Mouse (Mus musculus): ENCODE measurements around the gene Yeats2.
A peak's percentile ranks its signal among the peaks of the same experiment; 100 is the strongest.

The Yeats2 gene

DNA sequence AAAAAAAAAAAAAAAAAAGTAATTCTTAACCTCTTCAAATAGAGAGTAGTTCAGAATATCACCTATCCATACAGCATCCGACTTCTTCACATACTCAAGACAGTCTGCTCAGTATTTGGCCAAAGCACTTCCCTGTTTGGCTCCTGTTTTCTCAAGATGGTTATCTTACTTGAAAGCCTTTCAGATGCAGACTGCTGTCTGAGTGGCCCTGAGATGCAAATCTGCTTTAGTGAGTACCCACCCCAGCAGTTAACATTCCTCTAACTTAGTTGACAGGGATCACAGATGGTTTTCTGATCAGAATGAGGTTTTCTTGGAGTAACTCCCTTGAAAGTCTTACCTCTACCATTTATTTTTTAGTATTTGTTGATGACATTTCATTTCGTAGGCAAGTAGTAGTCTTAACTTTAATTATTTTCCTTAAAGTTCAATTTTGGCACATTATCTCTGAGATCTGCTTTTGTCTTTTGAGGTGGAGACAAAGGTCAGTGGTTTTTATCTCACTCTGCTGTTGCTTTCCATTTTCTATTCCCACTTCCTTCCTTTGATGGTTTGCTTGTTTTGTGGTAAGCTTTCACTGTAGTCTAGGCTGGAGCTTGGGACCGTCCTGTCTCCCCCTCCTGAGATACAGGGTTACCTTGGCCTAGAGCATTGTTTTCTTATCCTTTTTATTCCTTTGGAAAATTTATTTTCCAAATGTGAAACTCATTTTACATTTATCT lies 50.5 kb downstream of the Yeats2 start:
- no peak for DNase-seq (ENCODE audit: low spot score)

DNA sequence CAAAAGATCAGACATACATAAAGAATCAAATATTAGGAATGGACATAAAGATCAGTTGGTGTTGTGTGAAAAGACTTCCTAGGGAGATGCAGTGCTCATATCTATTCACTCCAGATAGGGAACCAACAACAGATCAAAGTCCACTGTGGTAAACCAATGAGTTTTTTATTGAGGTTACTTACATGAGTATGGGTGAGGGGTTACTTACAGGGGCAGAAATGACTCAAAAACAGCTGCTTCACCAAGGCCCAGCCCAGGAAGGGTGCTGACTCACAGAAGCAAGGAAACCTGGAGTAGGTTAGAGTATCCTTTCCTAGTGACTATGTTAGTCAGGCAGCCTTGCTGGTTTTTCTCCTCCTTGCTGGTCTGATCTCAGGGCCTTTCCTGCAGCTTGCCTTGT lies 51.2 kb downstream of the Yeats2 start:
- DNase-seq (ENCODE audit: low spot score), result no peak

DNA sequence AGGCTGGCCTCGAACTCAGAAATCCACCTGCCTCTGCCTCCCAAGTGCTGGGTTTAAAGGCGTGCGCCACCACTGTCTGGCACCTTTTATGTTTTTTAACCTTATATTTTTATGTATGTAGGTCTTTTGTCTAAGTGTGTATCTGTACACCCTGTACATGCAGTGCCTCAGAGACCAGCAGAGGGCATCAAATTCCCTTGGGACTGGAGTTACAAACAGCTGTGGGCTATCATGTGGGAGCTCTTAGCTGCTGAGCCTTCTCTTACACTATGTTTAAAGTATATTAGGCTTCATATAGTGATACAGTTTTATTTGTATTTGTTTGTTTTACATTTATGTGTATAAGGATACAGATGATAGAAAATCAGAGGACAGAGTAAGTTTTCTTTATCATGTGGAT lies 54.7 kb downstream of the Yeats2 start:
- DNase-seq (ENCODE audit: low spot score), result no peak

DNA sequence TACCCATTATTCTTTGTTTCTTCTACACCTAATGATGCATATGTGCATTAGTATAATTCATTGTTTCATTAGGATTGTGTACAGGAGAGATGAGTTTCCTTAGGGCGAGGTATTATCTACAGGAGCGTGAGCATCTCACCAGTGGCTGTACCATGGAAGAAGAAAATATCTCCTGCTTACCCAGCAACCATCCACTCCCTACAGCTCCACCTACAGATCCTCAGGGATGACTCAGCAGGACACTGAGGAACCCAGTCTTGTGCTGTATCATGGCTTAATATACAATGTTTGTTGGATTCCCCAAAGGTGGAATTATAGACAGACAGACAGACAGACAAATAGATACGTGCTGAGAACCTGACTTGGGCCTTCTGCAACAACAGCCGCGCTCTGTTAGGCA lies 56.1 kb downstream of the Yeats2 start:
- no peak for DNase-seq (ENCODE audit: low spot score)

DNA sequence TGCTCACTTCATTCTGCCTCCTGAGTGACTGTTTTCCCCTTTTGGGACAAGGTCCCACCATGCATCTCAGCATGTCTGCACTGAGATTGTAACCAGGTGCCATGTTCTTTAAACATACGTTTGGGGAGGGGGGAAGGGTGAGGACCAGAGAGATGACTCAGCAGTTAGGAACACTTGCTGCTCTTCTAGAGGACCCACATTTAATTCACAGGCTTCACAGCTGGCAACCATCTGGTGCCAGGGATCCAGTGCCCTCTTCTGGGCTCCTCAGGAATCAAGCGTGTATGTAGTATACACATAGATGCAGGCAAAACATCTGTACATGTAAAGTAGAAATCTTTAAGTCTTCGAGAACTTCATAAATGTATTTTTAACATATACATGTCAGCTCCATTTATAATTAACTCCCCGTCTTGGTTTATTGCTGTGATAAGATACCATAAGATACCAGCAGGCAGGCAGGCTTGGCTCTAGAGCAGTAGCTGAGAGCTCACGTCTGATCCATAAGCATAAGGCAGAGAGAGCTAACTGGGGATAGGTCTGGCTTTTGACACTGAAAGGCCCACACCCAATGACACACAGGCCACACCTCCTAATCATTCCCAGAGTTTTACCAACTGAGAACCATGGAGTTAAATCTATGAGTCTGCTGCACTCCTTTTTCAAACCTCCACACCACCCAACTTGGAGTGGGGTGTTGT lies 58.8 kb downstream of the Yeats2 start:
- no peak for DNase-seq (ENCODE audit: low spot score)

DNA sequence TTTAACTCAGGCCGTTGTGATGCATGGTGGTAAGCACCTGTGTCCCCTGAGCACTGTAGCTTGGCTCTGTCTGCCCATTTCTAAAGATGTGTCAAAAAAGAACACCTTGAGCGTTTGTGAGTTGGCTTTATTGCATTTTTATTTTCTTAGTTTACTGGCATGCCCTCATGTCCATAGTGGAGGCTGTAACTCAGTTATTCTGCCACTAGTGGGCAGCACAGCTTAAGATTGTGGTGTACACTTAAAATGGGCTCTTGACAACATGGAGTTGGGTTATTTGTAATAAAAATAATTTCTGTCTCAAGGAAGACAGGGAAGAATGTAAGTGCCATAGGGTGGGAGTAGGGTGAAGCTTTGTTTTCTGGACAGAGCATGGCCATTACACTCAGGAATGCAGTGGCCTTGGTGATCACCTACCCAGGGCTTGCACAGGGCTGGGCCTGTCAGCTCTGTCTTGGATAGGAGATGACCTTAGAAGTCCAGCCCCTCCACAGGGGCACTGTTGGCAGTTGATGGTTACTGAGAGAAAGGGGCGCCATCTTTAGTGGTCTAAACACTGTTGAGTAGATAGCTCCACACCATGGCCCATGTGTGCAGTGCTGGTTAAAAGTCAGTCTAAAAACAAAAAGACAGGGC lies 72.8 kb downstream of the Yeats2 start:
- peak; percentile 55 for DNase-seq (ENCODE audit: low spot score)

DNA sequence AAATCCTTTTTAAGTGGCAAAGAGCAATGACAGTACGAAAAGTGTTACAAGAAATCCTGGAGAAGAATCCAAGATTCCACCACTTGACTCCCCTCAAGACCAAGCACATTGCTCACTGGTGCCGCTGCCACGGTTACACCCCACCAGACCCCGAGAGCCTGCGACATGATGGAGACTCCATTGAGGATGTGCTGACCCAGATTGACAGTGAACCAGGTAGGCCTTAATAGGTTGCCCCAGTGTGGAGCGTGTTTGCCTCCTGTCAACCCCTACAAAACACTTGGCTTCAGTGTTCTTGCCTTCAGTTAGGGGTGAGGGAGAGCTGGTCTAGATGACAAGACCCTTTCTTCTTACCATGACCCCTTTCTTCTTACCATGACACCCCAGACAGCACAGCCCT lies 81.9 kb downstream of the Yeats2 start:
- no peak for DNase-seq (ENCODE audit: low spot score)

DNA sequence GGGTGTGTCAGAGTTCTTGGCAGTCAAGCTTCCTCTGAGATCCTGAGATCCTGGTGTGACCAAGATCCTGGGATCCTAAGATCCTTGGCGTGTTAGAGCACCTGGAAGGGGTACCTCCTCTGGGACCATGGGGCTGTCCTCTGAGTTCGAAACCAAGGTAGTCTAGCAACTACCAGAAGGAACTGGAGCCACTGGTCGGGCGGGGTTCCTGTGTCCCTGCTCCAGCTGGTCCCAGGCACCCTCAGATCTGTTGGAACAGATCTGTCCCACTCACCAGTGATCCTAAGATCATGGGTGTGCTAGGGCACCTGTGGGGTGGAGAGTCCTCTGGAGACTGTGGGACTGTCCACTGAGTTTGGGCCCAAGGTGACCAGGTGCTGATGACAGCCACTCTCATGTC lies 85.8 kb downstream of the Yeats2 start:
- no peak for DNase-seq (ENCODE audit: low spot score)

DNA sequence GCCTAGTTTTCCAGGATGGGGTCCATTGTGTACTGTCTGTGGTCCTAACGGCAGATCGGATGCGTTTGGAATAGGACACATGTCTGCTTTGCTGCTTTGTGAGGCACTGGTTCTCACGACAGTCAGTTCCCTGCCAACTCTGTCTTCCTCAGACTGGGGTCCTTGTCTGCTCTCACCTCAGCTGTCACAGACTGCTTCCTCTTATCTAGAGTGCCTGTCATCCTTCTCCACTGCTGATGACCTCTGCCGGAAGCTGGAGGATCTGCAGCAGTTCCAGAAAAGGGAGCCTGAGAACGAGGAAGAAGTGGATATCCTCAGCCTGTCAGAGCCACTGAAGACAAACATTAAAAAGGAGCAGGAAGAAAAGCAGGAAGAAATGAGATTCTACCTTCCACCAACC lies 86.6 kb downstream of the Yeats2 start:
- DNase-seq (ENCODE audit: low spot score), result no peak

DNA sequence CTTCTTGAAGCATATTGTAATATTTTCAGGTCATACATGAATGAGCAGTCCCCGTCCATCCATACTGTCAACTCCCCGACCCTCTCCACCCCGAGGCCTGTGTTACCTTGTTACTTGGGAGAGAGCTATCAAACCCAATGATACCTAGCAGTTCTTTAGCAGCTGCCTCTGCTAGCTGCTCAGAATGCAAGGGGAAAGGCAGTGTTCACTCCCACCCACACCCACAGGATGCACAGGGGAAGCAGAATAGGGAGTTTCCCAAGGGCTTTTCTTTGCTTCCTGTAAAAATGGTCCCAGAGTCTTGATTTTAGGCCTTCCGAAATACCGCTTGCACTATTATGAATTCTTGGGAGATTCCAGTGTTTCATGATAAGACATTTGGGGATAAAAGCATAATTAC lies 87.3 kb downstream of the Yeats2 start:
- no peak for DNase-seq (ENCODE audit: low spot score)

DNA sequence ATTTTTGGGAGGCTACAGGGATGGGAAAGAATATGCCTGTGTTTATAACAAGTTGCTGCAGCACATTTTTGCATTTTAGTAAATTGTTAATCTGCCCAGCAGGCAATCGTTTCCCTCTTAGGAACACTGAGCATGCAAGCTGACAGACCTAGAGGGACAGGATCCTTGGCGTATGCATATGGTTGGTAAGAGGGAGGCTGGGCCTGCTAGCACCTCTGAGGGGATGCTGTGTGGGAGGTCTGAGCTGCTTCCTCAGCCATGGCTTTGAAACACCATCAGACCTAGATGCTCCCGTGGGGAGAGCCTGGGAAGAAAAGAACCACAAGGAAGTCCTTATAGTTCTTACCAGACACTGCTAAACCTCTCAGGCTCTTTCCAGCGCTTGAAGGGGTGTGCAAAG lies 93.5 kb downstream of the Yeats2 start:
- no peak for DNase-seq (ENCODE audit: low spot score)

DNA sequence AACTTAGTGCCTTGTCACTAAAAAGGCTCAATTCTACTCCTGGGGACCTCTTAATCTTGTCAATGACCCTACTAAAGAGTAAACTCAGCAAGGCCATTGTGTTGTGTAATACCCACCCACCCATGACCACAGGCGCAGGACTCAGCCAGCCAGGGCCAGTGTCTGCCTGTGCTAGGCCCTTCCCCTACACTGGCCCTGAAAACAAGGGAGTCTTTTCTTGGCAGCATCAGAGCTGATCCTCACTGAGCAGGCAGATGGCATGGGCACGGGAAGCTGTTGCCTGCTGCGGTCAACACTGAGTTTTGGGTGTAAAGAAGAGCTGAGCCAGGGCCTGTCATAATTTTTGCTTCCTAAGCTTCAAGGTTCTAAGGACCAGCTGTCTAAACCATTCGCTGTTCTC lies 96.6 kb downstream of the Yeats2 start:
- peak; percentile 64 for DNase-seq (ENCODE audit: low spot score)

DNA sequence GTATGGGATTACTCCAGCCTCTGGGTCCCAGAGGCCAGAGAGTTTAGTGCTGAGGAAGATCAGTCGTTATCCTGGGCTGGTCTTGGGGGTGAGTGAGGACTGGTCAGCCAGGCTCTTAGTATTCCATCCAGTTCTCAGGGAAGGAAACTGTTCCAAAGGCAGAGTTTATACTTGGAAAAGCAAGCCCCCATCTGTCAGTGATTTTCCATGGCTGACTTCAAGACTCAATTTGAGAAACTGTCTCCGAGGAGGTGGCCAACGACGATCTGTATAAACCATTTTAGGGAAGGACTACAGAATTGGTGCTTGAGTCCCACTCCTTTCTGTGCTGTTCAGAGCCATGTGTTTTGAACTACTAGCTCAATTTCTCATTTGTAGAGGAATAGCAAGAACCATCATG lies 97.8 kb downstream of the Yeats2 start:
- DNase-seq (ENCODE audit: low spot score), result no peak

DNA sequence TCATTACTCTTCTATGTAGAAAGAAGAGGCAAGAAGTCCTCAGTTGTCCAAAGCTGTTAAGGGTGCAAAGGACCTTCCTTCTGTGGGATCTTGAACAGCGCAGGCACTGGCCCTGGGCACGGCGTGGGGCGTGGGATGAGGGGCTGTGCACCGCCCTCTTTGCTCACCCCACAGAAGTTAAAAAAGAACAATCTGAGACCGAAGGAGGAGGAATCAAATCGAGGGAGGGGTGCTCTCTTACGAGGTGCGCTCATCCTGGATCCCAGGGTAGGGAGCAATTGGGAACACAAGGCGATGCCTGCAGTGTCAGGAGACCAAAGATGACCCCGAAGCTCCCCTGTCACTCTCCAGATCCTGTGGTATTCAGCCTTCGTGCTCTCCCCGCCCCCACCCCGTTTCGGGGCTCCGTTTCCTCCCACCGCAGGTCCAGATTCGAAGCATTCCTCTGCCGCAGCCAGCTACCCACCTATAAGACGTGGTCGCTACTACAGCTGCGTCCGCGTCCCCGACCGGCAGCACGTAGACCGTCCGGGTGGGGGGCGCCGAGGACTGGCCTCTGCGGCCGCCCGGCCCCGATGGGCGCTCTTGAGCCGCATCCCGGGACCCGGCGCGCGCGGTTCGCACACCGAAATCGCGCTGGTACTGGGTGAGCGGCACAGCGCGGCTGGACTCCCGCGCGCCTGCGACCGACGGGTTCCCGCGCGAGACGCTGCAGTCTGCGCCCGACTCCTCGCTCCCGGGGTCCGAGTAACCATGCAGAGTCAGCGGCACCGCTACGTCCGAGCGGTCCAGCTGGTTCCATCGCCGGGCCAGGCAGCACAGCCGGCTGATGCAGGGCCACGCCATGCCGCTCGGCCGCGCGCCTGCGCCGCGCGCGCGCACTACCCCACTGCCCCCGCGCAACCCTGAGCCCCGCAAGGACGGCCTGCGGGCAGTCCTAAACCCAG lies 99.9 kb downstream of the Yeats2 start, which contains the start of gene Map6d1:
Gene Map6d1, minus strand, starts transcription at position 891 of the 947 bp plus-strand sequence.
- peak; percentile 53 for DNase-seq (ENCODE audit: low spot score)

DNA sequence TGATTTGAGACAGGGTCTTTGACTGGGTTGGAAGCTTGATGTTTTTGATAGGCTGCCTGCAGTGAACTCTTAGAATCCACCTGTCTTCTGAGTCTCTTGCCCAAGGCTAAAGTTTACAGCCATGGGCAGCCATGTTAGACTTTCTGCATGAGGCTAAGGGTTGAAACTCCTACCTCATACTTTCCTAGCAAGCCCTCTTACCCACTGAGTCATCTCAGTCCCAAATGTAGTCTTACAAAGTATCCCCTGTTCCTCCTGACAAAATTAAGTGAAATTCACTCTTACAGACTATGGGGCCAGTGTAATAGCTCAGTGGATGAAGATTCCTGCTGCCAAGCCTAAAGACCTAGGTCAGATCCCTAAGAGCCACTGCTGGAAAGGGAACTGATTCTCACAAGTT lies 106.2 kb downstream of the Yeats2 start:
- DNase-seq (ENCODE audit: low spot score), result no peak

DNA sequence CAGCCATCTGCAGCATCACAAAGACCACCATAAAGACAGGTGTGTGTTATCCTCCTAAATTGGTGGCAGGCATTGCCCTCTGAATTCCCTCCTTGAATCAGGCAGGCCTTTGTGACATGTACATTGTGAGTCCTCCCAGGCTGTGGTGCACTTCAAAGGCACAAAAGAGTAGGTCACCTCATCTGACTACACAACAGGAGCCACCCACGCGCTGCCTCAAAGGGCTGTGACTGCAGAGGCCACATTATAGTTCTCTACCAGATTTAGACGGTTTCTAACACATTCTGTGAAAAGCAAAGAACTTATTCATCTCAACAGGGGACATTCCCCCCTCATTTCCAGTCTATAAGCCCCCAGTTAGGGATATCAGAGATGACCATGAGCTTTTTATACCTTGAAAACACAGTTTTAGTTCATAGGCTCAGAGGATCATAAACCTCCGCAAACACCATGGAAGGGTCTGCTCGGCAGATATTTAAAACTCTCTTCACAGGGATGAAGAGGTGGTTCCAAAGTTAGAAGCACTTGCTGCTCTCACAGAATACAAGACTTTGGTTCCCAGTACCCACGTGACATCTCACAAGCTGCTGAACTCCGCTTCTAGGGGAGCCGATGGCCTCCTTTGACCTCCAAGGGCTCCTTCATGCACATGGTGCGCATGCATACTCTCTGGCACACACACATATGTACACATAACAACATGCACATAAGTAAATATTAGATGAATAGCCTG lies 107.7 kb downstream of the Yeats2 start:
- DNase-seq (ENCODE audit: low spot score), result no peak

DNA sequence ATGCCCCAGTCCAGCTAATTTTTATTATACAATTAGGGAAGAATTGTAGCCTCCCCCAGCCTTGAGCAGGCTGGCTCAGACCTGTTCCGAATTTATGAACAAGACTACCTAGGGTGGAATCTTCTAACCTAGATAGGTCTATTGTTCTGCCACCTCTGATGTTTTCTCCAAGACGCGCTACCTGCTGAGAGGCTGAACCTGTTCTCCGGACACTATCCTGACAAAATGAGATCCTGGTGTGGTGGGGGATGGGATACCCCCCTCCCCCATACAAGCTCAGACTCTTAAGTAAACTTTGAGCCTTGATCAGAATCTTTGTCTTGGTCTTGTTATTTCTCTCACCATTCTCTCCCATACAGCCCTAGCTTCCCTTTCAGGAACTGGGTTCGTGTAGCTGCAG lies 117.1 kb downstream of the Yeats2 start:
- no peak for DNase-seq (ENCODE audit: low spot score)

DNA sequence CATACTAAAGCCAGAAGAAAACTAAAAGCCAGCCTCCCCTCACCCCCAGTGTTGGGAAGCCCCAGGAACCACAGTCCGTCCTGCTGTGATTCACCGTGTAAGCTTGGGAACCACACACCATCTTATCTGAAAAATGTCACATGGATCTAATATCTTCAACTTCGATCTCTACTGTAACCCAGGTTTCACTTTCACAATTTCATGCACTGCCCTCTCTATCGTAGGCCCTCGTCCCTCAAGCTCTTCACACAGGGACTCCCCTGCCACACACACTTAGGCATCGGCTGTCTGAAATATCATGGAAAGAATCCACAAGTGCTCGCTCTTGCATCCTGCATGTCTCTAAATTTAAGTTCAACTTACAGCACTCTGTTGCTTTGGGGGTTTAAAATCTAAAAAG lies 124.2 kb downstream of the Yeats2 start:
- DNase-seq (ENCODE audit: low spot score), result no peak

DNA sequence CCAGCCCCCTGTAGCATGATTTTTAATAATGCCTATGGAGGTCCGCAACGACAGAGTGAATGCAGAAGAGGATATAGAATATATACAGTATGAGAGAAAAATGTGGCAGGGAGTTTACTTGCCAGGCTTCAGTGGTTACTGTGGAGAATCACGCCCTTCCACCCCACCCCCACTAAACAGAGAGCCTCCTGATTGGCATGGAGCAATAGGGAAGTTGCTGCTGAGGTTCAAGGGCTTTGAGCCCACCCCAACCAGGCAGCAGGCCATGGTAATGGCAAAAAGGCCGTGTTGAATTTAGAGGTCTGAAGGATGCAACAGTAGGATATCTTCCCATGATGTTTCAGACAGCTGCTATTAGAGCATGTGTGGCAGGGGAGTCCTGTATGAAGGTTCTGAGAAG lies 130.5 kb downstream of the Yeats2 start:
- no peak for DNase-seq (ENCODE audit: low spot score)

DNA sequence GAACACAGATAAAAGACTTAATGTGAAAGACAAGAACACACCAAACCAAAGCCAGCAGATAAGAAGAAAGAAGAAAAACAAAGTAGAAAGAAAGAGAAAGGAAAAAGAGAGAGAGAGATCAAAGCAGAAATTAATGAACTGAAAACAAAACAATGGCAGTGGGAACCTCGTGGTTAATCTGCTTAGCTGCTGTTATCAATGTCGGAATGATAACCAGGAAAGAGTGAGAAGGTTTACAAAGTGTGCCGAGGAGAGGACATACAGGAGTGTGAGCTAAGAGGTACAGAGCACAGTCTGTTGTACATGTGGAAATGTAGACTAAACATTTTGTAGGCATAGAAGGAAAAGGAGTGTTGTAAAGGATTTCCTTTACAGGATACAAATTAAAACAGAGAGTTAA lies 132.1 kb downstream of the Yeats2 start:
- DNase-seq (ENCODE audit: low spot score), result no peak

DNA sequence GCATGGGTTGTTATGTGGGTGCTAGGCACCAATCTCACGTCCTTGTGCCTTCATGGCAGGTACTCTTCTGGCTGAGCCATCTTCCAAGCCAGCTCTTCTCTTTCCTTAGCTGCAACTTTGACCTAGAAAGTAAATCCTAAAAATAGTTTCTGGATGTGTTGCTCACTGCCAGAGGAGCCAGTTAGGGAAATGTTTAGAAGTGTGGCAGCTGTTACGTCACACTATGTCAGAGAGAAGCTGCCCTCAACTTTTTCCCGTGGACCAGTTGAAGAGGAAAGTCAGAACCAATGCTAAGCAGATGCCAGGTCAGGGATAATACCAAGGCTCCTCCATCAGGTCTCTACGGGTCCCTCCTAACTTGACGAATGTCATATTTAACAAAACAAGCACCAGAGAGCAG lies 138.5 kb downstream of the Yeats2 start:
- no peak for DNase-seq (ENCODE audit: low spot score)

DNA sequence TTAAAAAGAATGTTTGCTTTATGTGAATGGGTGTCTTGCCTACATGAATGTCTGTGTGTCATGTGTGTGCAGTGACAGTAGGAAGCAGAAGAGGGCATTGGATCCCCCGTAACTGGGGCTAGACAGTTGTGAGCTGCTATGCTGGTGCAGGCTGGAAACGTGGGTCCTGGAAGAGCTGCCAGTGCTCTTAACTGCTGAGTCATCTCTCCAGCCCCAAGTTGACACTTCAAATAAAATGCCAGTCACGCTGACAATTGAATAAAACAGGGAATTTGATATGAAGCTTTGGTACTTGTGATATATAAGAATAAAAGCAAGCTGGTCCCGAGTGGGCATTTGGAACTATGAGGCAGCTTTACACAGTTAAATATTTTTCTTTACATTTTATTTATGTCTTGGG lies 139.4 kb downstream of the Yeats2 start:
- DNase-seq (ENCODE audit: low spot score), result peak; percentile 17
